Mouse (Mus musculus) cerebellum, adult 2 months (tissue): ENCODE measurements at regions not wholly inside any gene's neighbourhood (a gene's known extent, or its start where the extent isn't known, plus 50 kb on each side); places are given as distances from the start of the nearest gene placed in this dataset.

ENCODE experiments used
- CTCF ChIP-seq: fragments of 200-500 bp; IDR thresholded peaks from 2 replicates; pipeline ENCODE4 v1.5.1; 2011; ENCODE audit warnings: low read depth, mild to moderate bottlenecking, control low read depth, low read length, moderate library complexity, borderline replicate concordance; ENCODE audit not compliant: insufficient read depth
- POLR2A ChIP-seq: fragments of 200-500 bp; IDR thresholded peaks from 2 replicates; pipeline ENCODE4 v1.6.1; 2011; ENCODE audit warnings: low read length, control low read depth, borderline replicate concordance; ENCODE audit not compliant: insufficient read depth

DNA sequence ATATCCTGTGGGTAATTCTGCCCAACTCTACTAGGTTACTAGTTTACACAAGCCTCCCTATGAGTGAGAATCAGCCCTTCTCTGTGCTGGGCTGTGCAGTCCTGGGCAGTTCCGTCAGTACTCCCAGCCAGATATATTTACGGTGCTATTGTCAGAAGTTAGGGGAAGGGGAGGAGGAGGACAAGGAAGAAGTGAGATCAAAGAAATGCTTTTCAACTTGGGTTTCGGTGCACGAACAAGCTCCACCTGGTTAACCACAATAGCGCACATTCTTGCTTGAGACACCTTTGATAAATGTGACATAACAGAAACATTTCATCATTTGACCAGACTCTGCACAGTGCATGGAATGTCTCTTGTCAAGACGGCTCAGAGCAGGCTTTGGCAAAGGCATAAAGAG lies 68.3 kb upstream of the Tenm4 start:
- no peak for TF ChIP-seq POLR2A
- no peak for TF ChIP-seq CTCF
